Mouse (Mus musculus): ENCODE results near the gene R3hdm2.

DNA sequence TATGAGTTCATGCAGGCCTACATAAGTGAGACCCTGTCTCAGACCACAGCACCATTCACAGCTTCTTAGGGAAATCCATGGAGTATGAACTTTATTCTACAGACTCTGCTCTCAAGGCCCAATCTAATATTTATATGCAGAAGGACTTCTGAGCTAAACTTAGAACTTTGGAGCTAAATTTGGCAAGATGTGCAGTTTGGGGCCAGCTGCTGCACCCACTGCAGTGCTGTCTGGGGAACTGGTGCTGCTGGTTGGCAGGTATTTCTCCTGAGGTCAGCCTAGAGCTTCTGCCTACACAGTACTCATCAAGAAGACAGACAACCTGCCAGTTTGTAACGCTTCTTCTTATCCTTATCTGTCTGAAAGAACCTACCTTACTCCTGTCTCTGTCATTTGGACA, 47.0 kb downstream of the R3hdm2 start:
- TF ChIP-seq MXI1 (IDR thresholded peaks at IDR 0.05; ENCODE audit: low read depth, low read length) (no peak), POLR2AphosphoS2 (IDR thresholded peaks at IDR 0.05; ENCODE audit: low read length) (no peak), POLR2A (IDR thresholded peaks at IDR 0.05; ENCODE audit: control insufficient read depth in 1 of 2, insufficient read depth in 1 of 2, low read depth in 1 of 2, low read length in 2 of 2, poor library complexity in 1 of 2) (no peak), USF2 (IDR thresholded peaks at IDR 0.05; ENCODE audit: borderline replicate concordance in 1 of 2, insufficient read depth in 1 of 2, low read depth in 1 of 2, low read length in 2 of 2) (no peak), JUND (IDR thresholded peaks at IDR 0.05; ENCODE audit: low read depth, low read length) (no peak), EP300 (IDR thresholded peaks at IDR 0.05; ENCODE audit: low read depth in 1 of 2, low read length in 2 of 2) (no peak), HCFC1 (IDR thresholded peaks at IDR 0.05; ENCODE audit: low read depth, low read length) (no peak)

Data from MEL (cell line).